Mouse (Mus musculus) MEL (cell line): ENCODE data around the gene Gm1043. TPM values are rescaled to one million over a fixed set of nuclear protein-coding genes. Genes with fewer than 3 reads are reported as not detected.

Experiments
- DNase-seq: peaks from one replicate; pipeline ENCODE4 v3.0.0; 2011; ENCODE audit warnings: low read depth, low spot score
- H3K27ac ChIP-seq: 2 replicates; pipeline ENCODE4 v1.5.1; 2012; ENCODE audit warnings: low read depth, mild to moderate bottlenecking, control low read depth, low read length, moderate library complexity; ENCODE audit not compliant: control insufficient read depth
- H3K27me3 ChIP-seq, 2 experiments: fragments of 150-350 bp in 1 of 2; sonication (generic) in 1 of 2; 2 replicates each; pipeline ENCODE4 v1.6.1; 2012; ENCODE audit warnings: low read length in 2 of 2, mild to moderate bottlenecking in 2 of 2, improper control_type of control experiment in 1 of 2, moderate library complexity in 1 of 2; ENCODE audit not compliant: insufficient read depth in 2 of 2, control insufficient read depth in 1 of 2
- H3K36me3 ChIP-seq, 2 experiments: 2 replicates each; pipeline ENCODE4 v1.6.1; 2012 to 2014; ENCODE audit warnings: low read length in 2 of 2, improper control_type of control experiment in 1 of 2, inconsistent platforms in 1 of 2, mild to moderate bottlenecking in 1 of 2; ENCODE audit not compliant: insufficient read depth in 2 of 2, control insufficient read depth in 1 of 2
- H3K4me1 ChIP-seq, 2 experiments: fragments of 150-350 bp in 1 of 2; sonication (generic) in 1 of 2; 2 replicates each; pipeline ENCODE4 v1.6.1; 2012; ENCODE audit warnings: low read length in 2 of 2, improper control_type of control experiment in 1 of 2, mild to moderate bottlenecking in 1 of 2; ENCODE audit not compliant: insufficient read depth in 2 of 2, control insufficient read depth in 1 of 2
- H3K4me3 ChIP-seq, 2 experiments: fragments of 150-350 bp in 1 of 2; sonication (generic) in 1 of 2; 2 replicates each; pipeline ENCODE4 v1.5.1; 2012; ENCODE audit warnings: low read depth in 2 of 2, low read length in 2 of 2, mild to moderate bottlenecking in 2 of 2, moderate library complexity in 2 of 2, control low read depth in 1 of 2, improper control_type of control experiment in 1 of 2; ENCODE audit not compliant: control insufficient read depth in 1 of 2, insufficient read depth in 1 of 2
- H3K79me2 ChIP-seq: 2 replicates; pipeline ENCODE4 v1.6.1; 2012; ENCODE audit warnings: mild to moderate bottlenecking, low read length, moderate library complexity; ENCODE audit not compliant: control insufficient read depth, poor library complexity, insufficient read depth
- H3K9ac ChIP-seq: 2 replicates; pipeline ENCODE4 v1.6.1; 2012; ENCODE audit warnings: low read depth, mild to moderate bottlenecking, control low read depth, low read length, moderate library complexity; ENCODE audit not compliant: control insufficient read depth, poor library complexity, severe bottlenecking
- H3K9me3 ChIP-seq: fragments of 150-350 bp; sonication (generic); replicated peaks from 2 replicates; pipeline ENCODE4 v1.6.1; 2012; ENCODE audit warnings: mild to moderate bottlenecking, low read length, improper control_type of control experiment, moderate library complexity; ENCODE audit not compliant: insufficient read depth
- BHLHE40 ChIP-seq: IDR thresholded peaks from 2 replicates; pipeline ENCODE4 v1.6.1; 2012; ENCODE audit warnings: low read depth, mild to moderate bottlenecking, inconsistent platforms, low read length, improper control_type of control experiment, borderline replicate concordance
- CHD1 ChIP-seq: IDR thresholded peaks from 2 replicates; pipeline ENCODE4 v1.6.1; 2012; ENCODE audit warnings: low read depth, mild to moderate bottlenecking, inconsistent platforms, low read length, improper control_type of control experiment
- CHD2 ChIP-seq: IDR thresholded peaks from 2 replicates; pipeline ENCODE4 v1.6.1; 2011; ENCODE audit warnings: low read length, improper control_type of control experiment
- CTCF ChIP-seq, 3 experiments: IDR thresholded peaks in 2 of 3; conservative IDR thresholded peaks in 1 of 3; 2 replicates each; pipeline ENCODE4 v1.5.1; 2011 to 2012; ENCODE audit warnings: low read length in 3 of 3, low read depth in 2 of 3, mild to moderate bottlenecking in 2 of 3, improper control_type of control experiment in 1 of 3, inconsistent platforms in 1 of 3, mixed read lengths in 1 of 3, moderate library complexity in 1 of 3; ENCODE audit not compliant: control insufficient read depth in 1 of 3, insufficient read depth in 1 of 3, poor library complexity in 1 of 3, severe bottlenecking in 1 of 3
- E2F4 ChIP-seq: IDR thresholded peaks from 2 replicates; pipeline ENCODE4 v1.6.1; 2011; ENCODE audit warnings: low read depth, low read length, improper control_type of control experiment, borderline replicate concordance
- EP300 ChIP-seq, 2 experiments: IDR thresholded peaks; 2 replicates each; pipeline ENCODE4 v1.6.1; 2011; ENCODE audit warnings: improper control_type of control experiment in 2 of 2, low read length in 2 of 2, low read depth in 1 of 2, mild to moderate bottlenecking in 1 of 2
- GATA1 ChIP-seq: IDR thresholded peaks from 2 replicates; pipeline ENCODE4 v1.6.1; 2011; ENCODE audit warnings: low read depth, low read length, improper control_type of control experiment
- JUND ChIP-seq: IDR thresholded peaks from 2 replicates; pipeline ENCODE4 v1.6.1; 2011; ENCODE audit warnings: low read depth, mild to moderate bottlenecking, improper control_type of control experiment, low read length
- MAFK ChIP-seq: IDR thresholded peaks from 2 replicates; pipeline ENCODE4 v1.6.1; 2011; ENCODE audit warnings: low read depth, mild to moderate bottlenecking, low read length, improper control_type of control experiment, borderline replicate concordance
- MAX ChIP-seq: IDR thresholded peaks from 2 replicates; pipeline ENCODE4 v1.6.1; 2011; ENCODE audit warnings: low read length, improper control_type of control experiment
- MAZ ChIP-seq: IDR thresholded peaks from 2 replicates; pipeline ENCODE4 v1.6.1; 2012; ENCODE audit warnings: low read depth, mild to moderate bottlenecking, inconsistent platforms, low read length, improper control_type of control experiment
- NRF1 ChIP-seq: IDR thresholded peaks from 2 replicates; pipeline ENCODE4 v1.6.1; 2014; ENCODE audit warnings: low read depth, mild to moderate bottlenecking, inconsistent platforms, low read length, improper control_type of control experiment, moderate library complexity; ENCODE audit not compliant: poor library complexity, insufficient read depth, severe bottlenecking
- POLR2AphosphoS2 ChIP-seq: IDR thresholded peaks from 2 replicates; pipeline ENCODE4 v1.6.1; 2011; ENCODE audit warnings: low read length, improper control_type of control experiment
- POLR2AphosphoS5 ChIP-seq: IDR thresholded peaks from 2 replicates; pipeline ENCODE4 v1.6.1; 2012; ENCODE audit warnings: low read depth, borderline replicate concordance, mild to moderate bottlenecking, inconsistent platforms, low read length, moderate library complexity, mixed read lengths
- RAD21 ChIP-seq: IDR thresholded peaks from 2 replicates; pipeline ENCODE4 v1.6.1; 2011; ENCODE audit warnings: mild to moderate bottlenecking, low read depth, low read length, improper control_type of control experiment
- TAL1 ChIP-seq: IDR thresholded peaks from 2 replicates; pipeline ENCODE4 v1.6.1; 2012; ENCODE audit warnings: mild to moderate bottlenecking, inconsistent platforms, low read length, moderate library complexity, mixed read lengths
- TBP ChIP-seq: IDR thresholded peaks from 2 replicates; pipeline ENCODE4 v1.8.0; 2011; ENCODE audit warnings: low read depth, low read length, improper control_type of control experiment
- UBTF ChIP-seq: IDR thresholded peaks from 2 replicates; pipeline ENCODE4 v1.6.1; 2012; ENCODE audit warnings: low read depth, mild to moderate bottlenecking, inconsistent platforms, low read length, improper control_type of control experiment, moderate library complexity, borderline replicate concordance; ENCODE audit not compliant: insufficient read depth
- USF1 ChIP-seq: IDR thresholded peaks from 2 replicates; pipeline ENCODE4 v1.6.1; 2014; ENCODE audit warnings: low read depth, mild to moderate bottlenecking, inconsistent platforms, low read length, improper control_type of control experiment, moderate library complexity
- ZC3H11A ChIP-seq: IDR thresholded peaks from 2 replicates; pipeline ENCODE4 v1.6.1; 2012; ENCODE audit warnings: low read depth, mild to moderate bottlenecking, inconsistent platforms, low read length, improper control_type of control experiment
- ZKSCAN1 ChIP-seq: IDR thresholded peaks from 2 replicates; pipeline ENCODE4 v1.6.1; 2012; ENCODE audit warnings: low read depth, mild to moderate bottlenecking, inconsistent platforms, low read length, improper control_type of control experiment, moderate library complexity
- ZNF384 ChIP-seq: IDR thresholded peaks from 2 replicates; pipeline ENCODE4 v1.6.1; 2012; ENCODE audit warnings: low read depth, mild to moderate bottlenecking, inconsistent platforms, low read length, improper control_type of control experiment
- polyA plus RNA-seq, 2 experiments: library from polyadenylated mRNA; stranded (reverse) in 1 of 2; unstranded in 1 of 2; fragments of >175 nt in 1 of 2; fragments of >200 nt in 1 of 2; gene quantifications; 2 replicates each; pipeline versions ENCODE4 v1.2.1 to v1.2.4; 2012; ENCODE audit warnings: low replicate concordance in 2 of 2, low read depth in 1 of 2; ENCODE audit not compliant: insufficient read length in 2 of 2, insufficient read depth in 1 of 2, missing spikeins in 1 of 2
- total RNA-seq: library from RNA; depleted of rRNA; stranded (reverse); fragments of 300-350 nt; gene quantifications from 2 replicates; pipeline ENCODE4 v1.2.3, GENCODE M21; 2012

Gene Gm1043
- total and polyA plus RNA-seq, 3 experiments, result not detected

GRCm38 (mm10) chr5:37076692-37077329, 8.4 kb upstream of the Gm1043 start:
- H3K36me3 ChIP-seq, result no peaks in the 10 kb centered on the region
- no peak overlapping the region for H3K27ac ChIP-seq
- no peak overlapping the region for H3K4me3 ChIP-seq
- TF ChIP-seq ZKSCAN1 (no peak), USF1 (no peak), CTCF (IDR thresholded peaks at IDR 0.05 in 2 of 3, conservative IDR thresholded peaks at IDR 0.05 in 1 of 3; ENCODE audit: control insufficient read depth in 1 of 3, insufficient read depth in 1 of 3, low read depth in 2 of 3, low read length in 3 of 3, poor library complexity in 1 of 3, severe bottlenecking in 1 of 3) (no peak), MAFK (no peak), POLR2AphosphoS2 (no peak), CHD1 (no peak), MAZ (no peak), UBTF (no peak), NRF1 (no peak), GATA1 (no peak), POLR2AphosphoS5 (no peak), CHD2 (no peak), JUND (no peak), BHLHE40 (no peak), ZNF384 (no peak), ZC3H11A (no peak), TBP (no peak), TAL1 (no peak)
- H3K27me3 ChIP-seq, result no peaks in the 10 kb centered on the region
- no peaks in the 10 kb centered on the region for H3K79me2 ChIP-seq
- H3K9ac ChIP-seq, result no peak overlapping the region
- H3K4me1 ChIP-seq, result no peaks in the 10 kb centered on the region
- DNase-seq, result no peak
- H3K9me3 ChIP-seq, result no peaks in the 10 kb centered on the region

GRCm38 (mm10) chr5:37077330-37077698, 7.9 kb upstream of the Gm1043 start:
- Histone ChIP-seq H3K79me2 (no peaks in the 10 kb centered on the region), H3K36me3 (no peaks in the 10 kb centered on the region), H3K4me1 (no peaks in the 10 kb centered on the region), H3K27me3 (no peaks in the 10 kb centered on the region), H3K27ac (no peak overlapping the region), H3K4me3 (no peak overlapping the region), H3K9me3 (no peaks in the 10 kb centered on the region), H3K9ac (no peak overlapping the region)
- DNase-seq, result no peak
- TF ChIP-seq CHD1 (no peak), MAX (no peak), CTCF (IDR thresholded peaks at IDR 0.05 in 2 of 3, conservative IDR thresholded peaks at IDR 0.05 in 1 of 3; ENCODE audit: control insufficient read depth in 1 of 3, insufficient read depth in 1 of 3, low read depth in 2 of 3, low read length in 3 of 3, poor library complexity in 1 of 3, severe bottlenecking in 1 of 3) (no peak), EP300 (IDR thresholded peaks at IDR 0.05; ENCODE audit: low read depth in 1 of 2, low read length in 2 of 2) (no peak), JUND (no peak), TAL1 (no peak), RAD21 (no peak), NRF1 (no peak), E2F4 (no peak)
